Mouse (Mus musculus): ENCODE data around the gene Gp1ba.

- TF ChIP-seq EP300 (IDR thresholded peaks at IDR 0.05; ENCODE audit: low read depth) (no peak), CTCF (IDR thresholded peaks at IDR 0.05; ENCODE audit: low read depth) (no peak)
Observed at GRCm38 (mm10) chr11:70598451-70598953, 40.4 kb upstream of the Gp1ba start.

Measured in liver, embryonic 14.5 days (tissue).